Comparison of ENCODE assay signal across 7 mouse cellular contexts in the genomic region with DNA sequence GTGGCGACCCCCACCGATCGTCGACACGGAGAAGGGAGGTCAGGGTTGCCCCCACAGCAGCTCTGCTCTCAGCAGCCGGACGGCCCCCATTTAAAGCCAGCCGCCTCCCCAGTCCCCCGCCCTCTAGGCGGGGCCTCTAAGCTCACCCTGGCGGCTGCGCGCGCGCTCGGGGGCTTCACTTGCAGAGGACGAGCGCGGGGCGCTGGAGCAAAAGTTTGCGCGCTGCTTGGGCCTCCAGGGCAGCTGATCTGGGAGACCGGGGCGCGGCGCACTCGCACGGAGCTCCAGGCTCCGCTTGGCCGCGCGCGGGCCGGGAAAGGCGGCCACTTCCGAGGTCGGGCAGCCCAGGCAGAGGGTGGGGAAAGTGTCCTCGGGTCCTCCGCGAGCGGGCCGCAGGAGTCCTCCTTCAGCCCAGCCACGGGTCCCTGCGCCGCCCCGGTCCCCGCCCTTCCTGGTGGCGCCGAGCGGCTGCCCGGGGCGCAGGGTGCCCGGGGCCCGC. TPM values are rescaled to one million over a fixed set of nuclear protein-coding genes. Genes with fewer than 3 reads are reported as not detected.
A peak's percentile ranks its signal among the peaks of the same experiment; 100 is the strongest.
DNase-seq lines count a peak whose midpoint lies in the region; ATAC-seq lines count a peak whose summit lies in the region.

Gene Prima1, minus strand, starts transcription at position 68 of the 499 bp plus-strand sequence.

- no peaks in the 10 kb centered on the region for H3K36me3 ChIP-seq in forebrain, embryonic 11.5 days (ENCODE audit: control insufficient read depth, insufficient read depth, low read length)
- H3K36me3 ChIP-seq in heart, embryonic 14.5 days (ENCODE audit: control insufficient read depth, insufficient read depth, low read length) = no peaks in the 10 kb centered on the region
- H3K36me3 ChIP-seq in liver, embryonic 11.5 days (ENCODE audit: control insufficient read depth, insufficient read depth, low read length) = no peaks in the 10 kb centered on the region
- no peaks in the 10 kb centered on the region for H3K36me3 ChIP-seq in neural tube, embryonic 13.5 days

- no peak within 1 kb of the TSS for H3K27ac ChIP-seq in forebrain, embryonic 11.5 days (ENCODE audit: low read depth, low read length)
- H3K27ac ChIP-seq in heart, embryonic 14.5 days (replicated peaks in 1 of 2; ENCODE audit: control insufficient read depth in 1 of 2, insufficient read depth in 1 of 2, low read depth in 2 of 2, low read length in 2 of 2) = peak within 1 kb of the TSS; percentile 59 to 73; a peak in 3 of 4 replicates
- no peak within 1 kb of the TSS for H3K27ac ChIP-seq in liver, embryonic 11.5 days (ENCODE audit: low read depth, low read length)
- H3K27ac ChIP-seq in neural tube, embryonic 13.5 days (replicated peaks) = peak within 1 kb of the TSS; percentile 87

- peaks cover 2% of the 10 kb centered on the region; the same call in 1 of the 2 replicates for H3K4me1 ChIP-seq in forebrain, embryonic 11.5 days (replicated peaks; ENCODE audit: control insufficient read depth, insufficient read depth, low read length)
- H3K4me1 ChIP-seq in heart, embryonic 14.5 days (ENCODE audit: control insufficient read depth in 2 of 2, insufficient read depth in 2 of 2, low read length in 2 of 2) = peaks cover 5 to 15% of the 10 kb centered on the region in 2 experiments; a peak in 3 of 4 replicates
- no peaks in the 10 kb centered on the region for H3K4me1 ChIP-seq in liver, embryonic 11.5 days (replicated peaks; ENCODE audit: control insufficient read depth, insufficient read depth, low read length)
- peaks cover 33% of the 10 kb centered on the region for H3K4me1 ChIP-seq in neural tube, embryonic 13.5 days (replicated peaks)

- DNase-seq in cerebellum, adult 11-12 months = peak; percentile 6
- DNase-seq in forebrain, embryonic 11.5 days (ENCODE audit: low spot score) = peak; percentile 88
- DNase-seq in kidney, postnatal 10 days = peak; percentile 88
- DNase-seq in liver, embryonic 11.5 days (ENCODE audit: low spot score) = peak; percentile 67
- peak; percentile 55 for DNase-seq in urinary bladder, postnatal 25 days (ENCODE audit: low spot score)

- H3K4me3 ChIP-seq in forebrain, embryonic 11.5 days (ENCODE audit: low read depth, low read length) = peak within 1 kb of the TSS; percentile 65
- peak within 1 kb of the TSS; percentile 74 to 79 for H3K4me3 ChIP-seq in heart, embryonic 14.5 days (ENCODE audit: control insufficient read depth in 1 of 2, insufficient read depth in 1 of 2, low read depth in 1 of 2, low read length in 2 of 2)
- H3K4me3 ChIP-seq in liver, embryonic 11.5 days (ENCODE audit: low read depth, low read length) = peak within 1 kb of the TSS; percentile 49
- peak within 1 kb of the TSS; percentile 70 for H3K4me3 ChIP-seq in neural tube, embryonic 13.5 days

- no peaks in the 10 kb centered on the region for H3K9me3 ChIP-seq in forebrain, embryonic 11.5 days (ENCODE audit: control insufficient read depth, low read length)
- H3K9me3 ChIP-seq in heart, embryonic 14.5 days (ENCODE audit: control insufficient read depth, low read length) = no peaks in the 10 kb centered on the region
- H3K9me3 ChIP-seq in liver, embryonic 11.5 days (ENCODE audit: control insufficient read depth, low read length) = no peaks in the 10 kb centered on the region
- no peaks in the 10 kb centered on the region for H3K9me3 ChIP-seq in neural tube, embryonic 13.5 days

- peak within 1 kb of the TSS; percentile 73 for H3K9ac ChIP-seq in forebrain, embryonic 11.5 days (ENCODE audit: low read length)
- H3K9ac ChIP-seq in heart, embryonic 14.5 days (ENCODE audit: low read length) = peak within 1 kb of the TSS; percentile 83
- peak within 1 kb of the TSS; percentile 15 for H3K9ac ChIP-seq in liver, embryonic 11.5 days (ENCODE audit: low read depth, low read length)
- peak within 1 kb of the TSS; percentile 84 for H3K9ac ChIP-seq in neural tube, embryonic 13.5 days

- H3K4me2 ChIP-seq in forebrain, embryonic 11.5 days (ENCODE audit: low read depth, low read length, severe bottlenecking) = peak within 1 kb of the TSS; percentile 81
- peak within 1 kb of the TSS; percentile 97 for H3K4me2 ChIP-seq in heart, embryonic 14.5 days (ENCODE audit: low read length)
- H3K4me2 ChIP-seq in liver, embryonic 11.5 days = peak within 1 kb of the TSS; percentile 68
- H3K4me2 ChIP-seq in neural tube, embryonic 13.5 days = peak within 1 kb of the TSS; percentile 93

- peaks cover 20% of the 10 kb centered on the region for H3K27me3 ChIP-seq in forebrain, embryonic 11.5 days (ENCODE audit: control insufficient read depth, insufficient read depth, low read length)
- H3K27me3 ChIP-seq in heart, embryonic 14.5 days (ENCODE audit: control insufficient read depth, insufficient read depth, low read length) = peaks cover 43% of the 10 kb centered on the region
- H3K27me3 ChIP-seq in liver, embryonic 11.5 days (replicated peaks; ENCODE audit: control insufficient read depth, insufficient read depth, low read length) = peaks cover 55% of the 10 kb centered on the region
- H3K27me3 ChIP-seq in neural tube, embryonic 13.5 days = peaks cover 23% of the 10 kb centered on the region

- 0% methylated on average over 39 of the region's 54 CpGs for WGBS in forebrain, embryonic 11.5 days
- under 1% methylated on average over 53 of the region's 54 CpGs for WGBS in heart, embryonic 14.5 days
- WGBS in liver, embryonic 11.5 days = 1% methylated on average over 43 of the region's 54 CpGs
- 0% methylated on average over 54 of the region's 54 CpGs for WGBS in neural tube, embryonic 13.5 days

- peak; percentile 83 for ATAC-seq in forebrain, embryonic 11.5 days (replicated peaks; ENCODE audit: low FRiP score)
- peak; percentile 67 for ATAC-seq in heart, embryonic 14.5 days (ENCODE audit: insufficient number of reproducible peaks, insufficient read depth, low FRiP score, low read depth)
- peak; percentile 60 for ATAC-seq in liver, embryonic 11.5 days (replicated peaks; ENCODE audit: low FRiP score)
- ATAC-seq in neural tube, embryonic 13.5 days (ENCODE audit: low read depth) = peak; percentile 80

RNA-seq across cellular contexts. Expression of gene Prima1, which starts in this region (rescaled TPM):
- 0.31 and 0.95 TPM in 2 replicates for polyA plus RNA-seq in forebrain, embryonic 11.5 days (2014; fragmentation: Nextera tagmentation; extraction: Ambion mirVana)
- polyA plus RNA-seq in heart, embryonic 14.5 days (2014; fragmentation: Nextera tagmentation; extraction: Ambion mirVana) = 0.53 TPM in 1 of 2 replicates, not detected in the other
- polyA plus RNA-seq in liver, embryonic 11.5 days (2014; fragmentation: Nextera tagmentation; extraction: Ambion mirVana) = 0.32 TPM in 1 of 2 replicates, not detected in the other
- 2.4 and 3.8 TPM in 2 replicates for polyA plus RNA-seq in neural tube, embryonic 13.5 days (2015; fragmentation: Nextera tagmentation; extraction: Ambion mirVana)

Comparison
In these comparisons a context has a peak if more than half of its experiments do, and no peak if none do; other contexts are left out.
1. Peak in DNase-seq, ATAC-seq, H3K4me3 ChIP-seq, H3K9ac ChIP-seq and H3K4me2 ChIP-seq in forebrain, embryonic 11.5 days; RNA of the gene not detected or under 1 TPM.
2. Peak in ATAC-seq, H3K4me3 ChIP-seq, H3K27ac ChIP-seq, H3K9ac ChIP-seq and H3K4me2 ChIP-seq in heart, embryonic 14.5 days; RNA of the gene not detected or under 1 TPM.
3. Peak in DNase-seq, ATAC-seq, H3K4me3 ChIP-seq, H3K9ac ChIP-seq and H3K4me2 ChIP-seq in liver, embryonic 11.5 days; RNA of the gene not detected or under 1 TPM.
4. DNase-seq: peak in every context shown above with its lines; median percentile 88 in forebrain, embryonic 11.5 days; 88 in kidney, postnatal 10 days; 67 in liver, embryonic 11.5 days; 55 in urinary bladder, postnatal 25 days; 6 in cerebellum, adult 11-12 months.
5. H3K9ac ChIP-seq: peak in every context shown above with its lines; median percentile 84 in neural tube, embryonic 13.5 days; 83 in heart, embryonic 14.5 days; 73 in forebrain, embryonic 11.5 days; 15 in liver, embryonic 11.5 days.